Mouse (Mus musculus): ENCODE measurements around the gene Csrp1. TPM values are rescaled to one million over a fixed set of nuclear protein-coding genes. Genes with fewer than 3 reads are reported as not detected.
A peak's percentile ranks its signal among the peaks of the same experiment; 100 is the strongest.

Gene Csrp1
- 33.8 and 36.8 TPM in 2 replicates for polyA plus RNA-seq (2015; fragmentation: Nextera tagmentation; extraction: Ambion mirVana)

DNA sequence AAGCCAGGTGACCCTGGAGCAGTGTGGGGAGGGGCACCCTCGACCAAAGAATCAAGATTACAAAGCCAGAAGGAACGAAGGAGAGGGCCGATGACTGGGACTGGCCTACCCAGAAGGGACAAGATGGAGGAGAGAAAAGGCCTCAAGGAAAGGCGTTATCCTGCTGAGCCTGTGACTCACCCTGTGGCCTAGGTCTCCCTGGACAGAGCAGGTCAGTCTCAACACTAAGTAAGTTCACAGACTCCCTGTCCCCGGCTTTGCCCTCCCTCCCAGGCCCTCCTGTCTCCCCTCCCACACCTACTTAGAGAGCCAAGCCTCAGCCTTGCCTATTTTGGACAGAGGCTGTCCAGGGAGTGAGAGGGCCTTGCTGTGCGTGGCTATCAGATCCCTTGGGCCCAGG lies at the start of gene Csrp1:
Gene Csrp1 (plus strand): TSS at position 79 of the 400 bp plus-strand sequence.
- H3K4me2 ChIP-seq, result peak within 1 kb of the TSS; percentile 28; the same call in 1 of the 2 replicates
- no peak for ATAC-seq (ENCODE audit: low read depth)

GRCm38 (mm10) chr1:135670397-135671130 lies 49.3 kb upstream of the Csrp1 start:
- 10% methylated on average over 13 of the region's 13 CpGs for WGBS (ENCODE audit: insufficient replicate concordance)

More for the DNA sequence above, at the start of gene Csrp1:
- H3K27ac ChIP-seq, result no peak within 1 kb of the TSS
- no peak within 1 kb of the TSS for H3K4me3 ChIP-seq (replicated peaks)
- peaks cover 37% of the 10 kb centered on the region for H3K4me1 ChIP-seq (replicated peaks)
- no peaks in the 10 kb centered on the region for H3K27me3 ChIP-seq
- no peak for DNase-seq
- H3K9me3 ChIP-seq (replicated peaks), result no peaks in the 10 kb centered on the region
- 36% methylated on average over 6 of the region's 6 CpGs for WGBS (ENCODE audit: insufficient replicate concordance)
- H3K9ac ChIP-seq, result no peak within 1 kb of the TSS
- H3K36me3 ChIP-seq, result no peaks in the 10 kb centered on the region

DNA sequence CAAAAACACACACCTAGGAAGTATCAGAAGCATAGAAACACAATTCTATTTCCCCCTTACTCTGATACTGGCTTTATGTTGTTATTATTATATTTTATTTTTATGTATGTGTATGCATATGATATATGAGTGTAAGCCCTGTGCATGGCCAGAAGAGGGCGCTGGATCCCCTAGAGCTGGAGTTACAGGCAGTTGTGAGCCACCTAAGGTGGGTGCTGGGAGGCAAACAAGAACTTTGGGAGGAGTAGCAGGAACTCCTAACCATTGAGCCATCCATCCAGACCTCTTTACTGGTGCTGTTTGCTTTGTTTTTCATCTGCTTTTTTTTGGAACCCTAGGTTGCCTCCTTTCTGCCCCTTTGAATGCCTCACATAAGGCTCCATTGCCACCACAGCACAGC lies 48.5 kb upstream of the Csrp1 start:
- no peak overlapping the region for H3K4me2 ChIP-seq
- H3K4me3 ChIP-seq (replicated peaks), result no peak overlapping the region
- no peak overlapping the region for H3K27ac ChIP-seq
- H3K36me3 ChIP-seq, result no peaks in the 10 kb centered on the region
- peaks cover 38% of the 10 kb centered on the region for H3K4me1 ChIP-seq (replicated peaks)
- no peaks in the 10 kb centered on the region for H3K9me3 ChIP-seq (replicated peaks)
- H3K9ac ChIP-seq, result no peak overlapping the region
- no peaks in the 10 kb centered on the region for H3K27me3 ChIP-seq
- ATAC-seq (ENCODE audit: low read depth), result no peak
- WGBS (ENCODE audit: insufficient replicate concordance), result 9% methylated on average over 1 of the region's 1 CpGs
- DNase-seq, result no peak

More at GRCm38 (mm10) chr1:135670397-135671130, 49.3 kb upstream of the Csrp1 start:
- Histone ChIP-seq H3K36me3 (no peaks in the 10 kb centered on the region), H3K9me3 (replicated peaks) (no peaks in the 10 kb centered on the region), H3K9ac (no peak overlapping the region), H3K27me3 (no peaks in the 10 kb centered on the region), H3K4me1 (replicated peaks) (peaks cover 30% of the 10 kb centered on the region), H3K4me3 (replicated peaks) (no peak overlapping the region), H3K4me2 (no peak overlapping the region), H3K27ac (no peak overlapping the region)
- ATAC-seq (ENCODE audit: low read depth), result peak; percentile 40; the same call in 1 of the 2 replicates
- DNase-seq, result peak; percentile 36

GRCm38 (mm10) chr1:135671956-135672355 lies 47.9 kb upstream of the Csrp1 start:
- no peak overlapping the region for H3K4me3 ChIP-seq (replicated peaks)
- no peak overlapping the region for H3K27ac ChIP-seq
- ATAC-seq (ENCODE audit: low read depth), result no peak
- H3K27me3 ChIP-seq, result no peaks in the 10 kb centered on the region
- no peaks in the 10 kb centered on the region for H3K36me3 ChIP-seq
- H3K9ac ChIP-seq, result no peak overlapping the region
- no peaks in the 10 kb centered on the region for H3K9me3 ChIP-seq (replicated peaks)
- peaks cover 38% of the 10 kb centered on the region for H3K4me1 ChIP-seq (replicated peaks)
- DNase-seq, result no peak
- no peak overlapping the region for H3K4me2 ChIP-seq
- WGBS (ENCODE audit: insufficient replicate concordance), result 67% methylated on average over 8 of the region's 8 CpGs

- DNase-seq (no peak), ATAC-seq (ENCODE audit: low read depth) (no peak)
- Histone ChIP-seq H3K4me1 (replicated peaks) (peaks cover 38% of the 10 kb centered on the region), H3K9me3 (replicated peaks) (no peaks in the 10 kb centered on the region), H3K4me2 (no peak overlapping the region), H3K27ac (0 out of 2 replicates have a peak overlapping the region, but pooled peaks have one; percentile 5), H3K36me3 (no peaks in the 10 kb centered on the region), H3K27me3 (no peaks in the 10 kb centered on the region), H3K4me3 (replicated peaks) (no peak overlapping the region), H3K9ac (no peak overlapping the region)
- 67% methylated on average over 4 of the region's 4 CpGs for WGBS (ENCODE audit: insufficient replicate concordance)
Measured at GRCm38 (mm10) chr1:135672374-135672773, 47.5 kb upstream of the Csrp1 start.

DNA sequence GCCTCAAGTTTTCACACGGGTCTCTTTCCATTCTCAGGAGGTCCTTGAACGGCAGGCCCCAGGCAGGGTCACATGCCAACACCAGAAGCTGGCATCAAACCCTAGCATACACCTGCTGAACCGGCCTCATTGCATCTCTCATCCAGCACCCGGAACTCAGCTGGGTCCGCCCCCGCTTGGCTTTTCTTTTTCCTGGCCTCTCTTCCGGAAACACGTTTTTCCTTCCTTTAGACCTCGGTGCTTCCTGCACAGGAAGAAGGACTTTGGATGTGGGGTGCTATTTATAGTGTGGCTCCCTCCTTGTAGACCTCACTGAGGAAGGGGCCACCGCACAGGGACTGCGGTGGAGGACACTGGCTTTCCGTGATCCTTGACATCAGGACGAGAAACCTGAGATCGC lies 46.4 kb upstream of the Csrp1 start:
- WGBS (ENCODE audit: insufficient replicate concordance), result 33% methylated on average over 14 of the region's 14 CpGs
- Histone ChIP-seq H3K4me1 (replicated peaks) (peaks cover 38% of the 10 kb centered on the region), H3K27ac (no peak overlapping the region), H3K9me3 (replicated peaks) (no peaks in the 10 kb centered on the region), H3K36me3 (no peaks in the 10 kb centered on the region), H3K9ac (no peak overlapping the region), H3K27me3 (no peaks in the 10 kb centered on the region), H3K4me2 (no peak overlapping the region), H3K4me3 (replicated peaks) (no peak overlapping the region)
- ATAC-seq (ENCODE audit: low read depth) (no peak), DNase-seq (no peak)

GRCm38 (mm10) chr1:135675449-135676129 lies 44.3 kb upstream of the Csrp1 start:
- WGBS (ENCODE audit: insufficient replicate concordance), result 14% methylated on average over 11 of the region's 11 CpGs

GRCm38 (mm10) chr1:135676247-135676646 lies 43.6 kb upstream of the Csrp1 start:
- no peak for ATAC-seq (ENCODE audit: low read depth)
- no peaks in the 10 kb centered on the region for H3K27me3 ChIP-seq
- H3K4me3 ChIP-seq (replicated peaks), result no peak overlapping the region
- H3K4me1 ChIP-seq (replicated peaks), result peaks cover 22% of the 10 kb centered on the region
- DNase-seq, result no peak
- H3K9ac ChIP-seq, result no peak overlapping the region
- no peak overlapping the region for H3K4me2 ChIP-seq
- H3K9me3 ChIP-seq (replicated peaks), result no peaks in the 10 kb centered on the region
- no peak overlapping the region for H3K27ac ChIP-seq
- no peaks in the 10 kb centered on the region for H3K36me3 ChIP-seq
- 55% methylated on average over 10 of the region's 10 CpGs for WGBS (ENCODE audit: insufficient replicate concordance)

More at GRCm38 (mm10) chr1:135675449-135676129, 44.3 kb upstream of the Csrp1 start:
- H3K27me3 ChIP-seq, result no peaks in the 10 kb centered on the region
- H3K4me1 ChIP-seq (replicated peaks), result peaks cover 22% of the 10 kb centered on the region
- H3K9me3 ChIP-seq (replicated peaks), result no peaks in the 10 kb centered on the region
- H3K4me3 ChIP-seq (replicated peaks), result no peak overlapping the region
- no peak overlapping the region for H3K9ac ChIP-seq
- H3K4me2 ChIP-seq, result peak overlapping the region; percentile 24; the same call in 1 of the 2 replicates
- ATAC-seq (ENCODE audit: low read depth) (peak; percentile 73), DNase-seq (no peak)
- no peak overlapping the region; the same call in 1 of the 2 replicates for H3K27ac ChIP-seq
- H3K36me3 ChIP-seq, result no peaks in the 10 kb centered on the region

DNA sequence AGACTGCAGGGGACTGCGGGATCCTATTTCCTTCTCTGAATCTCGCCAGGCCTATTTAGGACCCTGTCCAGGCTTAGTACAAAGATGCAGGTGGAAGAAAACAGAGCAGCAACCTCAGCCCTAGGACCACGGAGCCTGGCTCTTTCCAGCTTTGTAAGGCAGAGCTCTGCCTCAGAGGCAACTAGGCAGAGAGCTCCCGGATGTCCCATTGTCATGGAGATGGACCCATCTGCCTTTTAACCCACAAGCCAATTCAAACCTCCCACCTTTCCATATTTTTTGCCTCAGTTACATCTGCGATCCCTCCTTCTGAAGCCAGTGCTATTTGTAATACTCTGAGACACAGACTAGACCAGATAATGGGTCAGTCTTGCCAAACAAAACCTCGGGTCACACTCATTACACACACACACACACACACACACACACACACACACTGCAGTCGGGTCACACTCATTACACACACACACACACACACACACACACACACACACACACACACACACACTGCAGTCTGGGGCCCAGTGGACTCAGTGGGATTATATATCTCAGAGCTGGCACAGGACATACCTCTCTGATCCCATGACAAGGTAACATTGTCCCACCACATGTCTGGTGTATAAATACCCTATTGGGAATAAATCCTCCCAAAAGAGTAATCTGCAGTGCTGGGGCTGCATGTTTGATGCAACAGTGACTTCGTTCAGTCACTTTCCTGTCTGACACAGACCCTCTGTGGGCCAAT lies 42.8 kb upstream of the Csrp1 start:
- Histone ChIP-seq H3K4me1 (replicated peaks) (peaks cover 22% of the 10 kb centered on the region), H3K9me3 (replicated peaks) (no peaks in the 10 kb centered on the region), H3K9ac (no peak overlapping the region), H3K27ac (no peak overlapping the region), H3K4me3 (replicated peaks) (no peak overlapping the region), H3K4me2 (no peak overlapping the region), H3K27me3 (no peaks in the 10 kb centered on the region), H3K36me3 (no peaks in the 10 kb centered on the region)
- whole genome bisulfite sequencing (ENCODE audit: insufficient replicate concordance), result 49% methylated on average over 8 of the region's 8 CpGs
- no peak for ATAC-seq (ENCODE audit: low read depth)
- no peak for DNase-seq

GRCm38 (mm10) chr1:135678145-135678544 lies 41.7 kb upstream of the Csrp1 start:
- H3K9me3 ChIP-seq (replicated peaks), result no peaks in the 10 kb centered on the region
- no peak overlapping the region for H3K27ac ChIP-seq
- H3K4me3 ChIP-seq (replicated peaks), result no peak overlapping the region
- no peak overlapping the region for H3K4me2 ChIP-seq
- ATAC-seq (ENCODE audit: low read depth) (no peak), DNase-seq (no peak)
- no peak overlapping the region for H3K9ac ChIP-seq
- WGBS (ENCODE audit: insufficient replicate concordance), result 52% methylated on average over 6 of the region's 6 CpGs
- H3K4me1 ChIP-seq (replicated peaks), result peaks cover 18% of the 10 kb centered on the region
- H3K36me3 ChIP-seq, result no peaks in the 10 kb centered on the region
- no peaks in the 10 kb centered on the region for H3K27me3 ChIP-seq

- 24% methylated on average over 3 of the region's 4 CpGs for WGBS (ENCODE audit: insufficient replicate concordance)
- Histone ChIP-seq H3K36me3 (no peaks in the 10 kb centered on the region), H3K4me3 (replicated peaks) (no peak overlapping the region), H3K4me1 (replicated peaks) (peaks cover 7% of the 10 kb centered on the region), H3K27me3 (peaks cover 13% of the 10 kb centered on the region), H3K27ac (no peak overlapping the region), H3K9me3 (replicated peaks) (no peaks in the 10 kb centered on the region), H3K9ac (no peak overlapping the region), H3K4me2 (no peak overlapping the region)
- ATAC-seq (ENCODE audit: low read depth) (no peak), DNase-seq (no peak)
Measured at GRCm38 (mm10) chr1:135680716-135681115, 39.1 kb upstream of the Csrp1 start.
